Mouse (Mus musculus) liver, embryonic 14.5 days (tissue): ENCODE data around the gene Ube2d3.
"Not testable (repeated sequence)": the region's sequence is repeated elsewhere in the genome, so short reads cannot be mapped to it uniquely, and the experiment has no call there.

ENCODE experiments used
- CTCF ChIP-seq: IDR thresholded peaks from 2 replicates; pipeline ENCODE4 v1.5.1; 2016; ENCODE audit warnings: antibody characterized with exemption, low read depth, control low read depth
- EP300 ChIP-seq: IDR thresholded peaks from 2 replicates; pipeline ENCODE4 v1.6.1; 2016; ENCODE audit warnings: antibody characterized with exemption, low read depth

- not testable (repeated sequence) for TF ChIP-seq CTCF, EP300
These were observed 60.0 kb downstream of the Ube2d3 start for GRCm38 (mm10) chr3:135497956-135498355.
